Mouse (Mus musculus): ENCODE measurements around the gene Atrn. TPM values are rescaled to one million over a fixed set of nuclear protein-coding genes. Genes with fewer than 3 reads are reported as not detected.

Atrn gene
- polyA plus RNA-seq, 1 experiment from 2014 or later: 10.1 TPM

DNA sequence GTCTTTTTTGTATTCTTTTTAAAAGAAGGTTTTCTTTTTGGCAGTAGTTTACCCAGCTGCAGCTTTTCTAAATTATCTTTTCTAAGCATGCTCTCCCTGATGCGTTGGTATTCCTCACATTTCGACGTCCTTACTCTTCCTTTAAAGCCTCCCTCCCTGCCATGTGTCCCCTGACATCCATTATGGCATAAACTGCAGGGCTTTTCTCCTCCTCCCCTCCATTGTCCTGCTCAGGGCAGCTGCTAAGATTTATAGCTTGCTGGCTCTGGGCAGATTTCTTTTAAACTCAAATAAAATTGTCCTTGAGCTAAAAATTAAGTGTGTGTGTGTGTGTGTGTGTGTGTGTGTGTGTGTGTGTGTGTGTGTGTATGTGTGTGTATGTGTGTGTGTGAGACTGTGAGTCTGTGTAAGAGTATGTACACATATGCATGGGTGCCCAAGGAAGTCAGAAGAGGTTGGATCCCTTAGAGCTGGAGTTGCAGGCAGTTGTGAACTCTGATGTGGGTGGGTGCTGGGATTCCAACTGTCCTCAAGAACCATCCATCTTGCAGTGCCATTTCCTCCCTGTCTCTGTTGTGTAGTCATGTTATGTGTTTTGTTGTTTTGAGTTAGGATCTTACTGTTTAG is 10.3 kb downstream of the Atrn start:
- Histone ChIP-seq H3K4me2 (replicated peaks) (0 out of 2 replicates have a peak overlapping the region, but pooled peaks have one; percentile 2), H3K9ac (no peak overlapping the region; the same call in 1 of the 2 replicates), H3K9me3 (no peaks in the 10 kb centered on the region), H3K4me3 (no peak overlapping the region), H3K4me1 (peaks cover 10% of the 10 kb centered on the region; the same call in 1 of the 2 replicates), H3K27me3 (no peaks in the 10 kb centered on the region), H3K27ac (peak overlapping the region; percentile 76), H3K36me3 (no peaks in the 10 kb centered on the region)
- ATAC-seq (ENCODE audit: insufficient number of reproducible peaks, insufficient read depth, low FRiP score, low TSS enrichment): no peak
- WGBS: 14% methylated on average over 3 of the region's 3 CpGs

GRCm38 (mm10) chr2:130917686-130918085 is 11.4 kb downstream of the Atrn start:
- WGBS: 100% methylated on average over 1 of the region's 1 CpGs
- no peak for ATAC-seq (ENCODE audit: insufficient number of reproducible peaks, insufficient read depth, low FRiP score, low TSS enrichment)
- H3K4me1 ChIP-seq: peaks cover 10% of the 10 kb centered on the region; the same call in 1 of the 2 replicates
- H3K4me2 ChIP-seq (replicated peaks): no peak overlapping the region
- no peaks in the 10 kb centered on the region for H3K9me3 ChIP-seq
- H3K9ac ChIP-seq: no peak overlapping the region
- H3K27ac ChIP-seq: no peak overlapping the region
- no peak overlapping the region for H3K4me3 ChIP-seq
- H3K36me3 ChIP-seq: no peaks in the 10 kb centered on the region
- no peaks in the 10 kb centered on the region for H3K27me3 ChIP-seq

DNA sequence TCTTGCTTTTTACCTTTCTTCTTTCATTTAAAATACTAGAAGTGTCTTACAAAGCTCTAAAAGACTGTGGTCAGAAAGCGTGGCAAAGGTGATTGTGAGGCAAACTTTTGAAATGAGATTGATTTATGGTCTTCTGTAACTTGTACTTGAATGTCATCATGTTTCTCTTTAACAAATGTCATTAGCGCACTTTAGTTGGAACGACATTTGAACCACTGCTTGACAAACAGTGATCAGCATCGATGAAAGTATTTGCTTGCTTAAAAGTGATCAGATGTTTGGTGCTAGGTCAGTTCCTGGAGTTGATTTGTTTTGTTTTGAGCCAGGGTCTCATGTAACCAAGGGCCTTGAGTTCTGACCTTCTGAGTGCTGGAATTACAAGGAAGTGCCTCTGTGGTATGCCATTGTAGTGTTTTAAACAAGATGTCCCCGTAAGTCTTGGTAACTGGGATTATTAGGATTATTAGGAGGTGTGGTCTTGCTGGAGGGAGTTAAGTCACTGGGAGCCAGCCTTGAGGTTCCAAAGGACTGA is 12.8 kb downstream of the Atrn start:
- Histone ChIP-seq H3K4me2 (replicated peaks) (no peak overlapping the region), H3K4me3 (no peak overlapping the region), H3K27me3 (no peaks in the 10 kb centered on the region), H3K36me3 (no peaks in the 10 kb centered on the region), H3K9me3 (no peaks in the 10 kb centered on the region), H3K9ac (no peak overlapping the region), H3K27ac (no peak overlapping the region), H3K4me1 (peaks cover 10% of the 10 kb centered on the region; the same call in 1 of the 2 replicates)
- WGBS: 54% methylated on average over 5 of the region's 5 CpGs
- no peak for ATAC-seq (ENCODE audit: insufficient number of reproducible peaks, insufficient read depth, low FRiP score, low TSS enrichment)

DNA sequence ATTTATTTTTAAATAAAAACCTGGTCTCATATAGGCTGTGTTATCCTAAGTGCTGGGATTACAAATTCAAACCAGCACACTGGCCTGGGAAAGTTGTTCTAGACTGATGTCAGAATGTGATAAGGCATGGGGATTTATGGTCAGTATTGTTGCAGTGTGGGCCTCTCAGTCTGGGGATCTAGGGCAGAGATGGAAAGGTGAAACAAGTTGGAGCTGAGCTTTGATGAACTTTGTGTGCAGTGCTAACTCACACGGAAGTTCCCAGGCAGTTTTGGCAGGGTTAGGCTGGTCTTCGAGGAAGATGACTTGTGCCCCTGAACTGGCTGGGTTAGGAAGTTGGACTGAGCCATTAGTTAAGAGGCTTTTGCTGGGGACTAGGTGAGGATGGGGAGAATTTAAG is 18.7 kb downstream of the Atrn start:
- H3K27ac ChIP-seq: no peak overlapping the region
- no peaks in the 10 kb centered on the region for H3K36me3 ChIP-seq
- H3K27me3 ChIP-seq: no peaks in the 10 kb centered on the region
- H3K4me1 ChIP-seq: no peaks in the 10 kb centered on the region
- H3K4me2 ChIP-seq (replicated peaks): no peak overlapping the region
- no peak overlapping the region for H3K4me3 ChIP-seq
- 76% methylated on average over 2 of the region's 2 CpGs for WGBS
- ATAC-seq (ENCODE audit: insufficient number of reproducible peaks, insufficient read depth, low FRiP score, low TSS enrichment): no peak
- H3K9me3 ChIP-seq: no peaks in the 10 kb centered on the region
- no peak overlapping the region for H3K9ac ChIP-seq

GRCm38 (mm10) chr2:130928031-130928430 is 21.7 kb downstream of the Atrn start:
- H3K36me3 ChIP-seq: no peaks in the 10 kb centered on the region
- H3K4me2 ChIP-seq (replicated peaks): no peak overlapping the region
- WGBS: 90% methylated on average over 4 of the region's 4 CpGs
- H3K27ac ChIP-seq: no peak overlapping the region
- H3K9ac ChIP-seq: no peak overlapping the region
- H3K27me3 ChIP-seq: no peaks in the 10 kb centered on the region
- no peak overlapping the region for H3K4me3 ChIP-seq
- ATAC-seq (ENCODE audit: insufficient number of reproducible peaks, insufficient read depth, low FRiP score, low TSS enrichment): no peak
- 0 out of 2 replicates have a peak, but pooled peaks cover 3% of the 10 kb centered on the region for H3K4me1 ChIP-seq
- H3K9me3 ChIP-seq: no peaks in the 10 kb centered on the region

DNA sequence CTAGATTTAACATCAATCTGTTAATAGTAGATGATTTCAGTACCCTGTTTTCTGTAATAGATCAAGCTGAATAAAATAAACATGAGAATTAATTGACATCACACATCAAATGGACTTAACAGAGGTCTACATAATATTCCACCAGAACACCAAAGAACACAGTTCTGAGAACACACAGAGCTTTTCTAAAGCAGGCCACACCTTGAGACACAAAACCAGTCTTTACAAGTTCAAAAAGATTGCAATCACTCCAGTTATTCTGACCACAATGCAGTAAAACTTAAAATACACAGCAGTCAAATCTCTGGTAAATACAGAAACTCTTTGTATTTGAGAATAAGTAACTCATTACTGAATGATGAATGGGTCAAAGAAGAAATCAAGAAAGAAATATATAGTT is 22.2 kb downstream of the Atrn start:
- no peak for ATAC-seq (ENCODE audit: insufficient number of reproducible peaks, insufficient read depth, low FRiP score, low TSS enrichment)
- Histone ChIP-seq H3K27ac (no peak overlapping the region), H3K36me3 (no peaks in the 10 kb centered on the region), H3K9ac (no peak overlapping the region), H3K27me3 (no peaks in the 10 kb centered on the region), H3K4me1 (0 out of 2 replicates have a peak, but pooled peaks cover 3% of the 10 kb centered on the region), H3K4me2 (replicated peaks) (no peak overlapping the region), H3K4me3 (no peak overlapping the region), H3K9me3 (no peaks in the 10 kb centered on the region)

DNA sequence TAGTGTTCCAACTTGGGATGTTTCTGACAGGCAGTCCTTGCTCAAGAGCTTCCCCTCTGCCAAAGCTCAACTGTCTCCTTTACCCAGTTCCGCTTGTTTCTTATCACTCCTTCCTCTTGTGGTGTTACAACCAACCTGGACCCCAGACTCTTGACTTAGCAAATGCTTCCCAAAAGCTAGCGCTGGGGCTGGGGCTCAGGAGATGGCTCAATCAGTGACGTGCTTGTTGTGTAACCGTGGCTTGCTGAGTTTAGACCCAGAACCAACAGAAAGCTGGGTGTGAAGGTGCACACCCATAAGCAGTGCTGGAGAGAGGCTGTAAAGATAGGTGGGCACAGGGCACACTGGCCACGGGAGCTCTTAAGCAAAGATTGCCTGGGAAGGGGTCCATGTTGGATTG is 23.7 kb downstream of the Atrn start:
- WGBS: 88% methylated on average over 5 of the region's 5 CpGs
- H3K4me3 ChIP-seq: no peak overlapping the region
- H3K27ac ChIP-seq: no peak overlapping the region
- H3K9me3 ChIP-seq: no peaks in the 10 kb centered on the region
- no peak overlapping the region for H3K9ac ChIP-seq
- no peak for ATAC-seq (ENCODE audit: insufficient number of reproducible peaks, insufficient read depth, low FRiP score, low TSS enrichment)
- H3K36me3 ChIP-seq: no peaks in the 10 kb centered on the region
- 0 out of 2 replicates have a peak, but pooled peaks cover 3% of the 10 kb centered on the region for H3K4me1 ChIP-seq
- no peaks in the 10 kb centered on the region for H3K27me3 ChIP-seq
- no peak overlapping the region for H3K4me2 ChIP-seq (replicated peaks)

- Histone ChIP-seq H3K36me3 (no peaks in the 10 kb centered on the region), H3K27me3 (no peaks in the 10 kb centered on the region), H3K4me3 (no peak overlapping the region), H3K4me2 (replicated peaks) (no peak overlapping the region), H3K4me1 (0 out of 2 replicates have a peak, but pooled peaks cover 3% of the 10 kb centered on the region), H3K27ac (no peak overlapping the region), H3K9me3 (no peaks in the 10 kb centered on the region), H3K9ac (no peak overlapping the region)
- 90% methylated on average over 12 of the region's 12 CpGs for WGBS
- ATAC-seq (ENCODE audit: insufficient number of reproducible peaks, insufficient read depth, low FRiP score, low TSS enrichment): no peak
Measured at GRCm38 (mm10) chr2:130932865-130933264, 26.6 kb downstream of the Atrn start.

GRCm38 (mm10) chr2:130949781-130950180 is 43.5 kb downstream of the Atrn start:
- Histone ChIP-seq H3K4me3 (no peak overlapping the region), H3K27me3 (no peaks in the 10 kb centered on the region), H3K4me1 (no peaks in the 10 kb centered on the region), H3K27ac (no peak overlapping the region), H3K9ac (no peak overlapping the region), H3K4me2 (replicated peaks) (no peak overlapping the region), H3K36me3 (no peaks in the 10 kb centered on the region), H3K9me3 (no peaks in the 10 kb centered on the region)
- no peak for ATAC-seq (ENCODE audit: insufficient number of reproducible peaks, insufficient read depth, low FRiP score, low TSS enrichment)
- WGBS: 80% methylated on average over 2 of the region's 2 CpGs

GRCm38 (mm10) chr2:130950548-130950947 is 44.3 kb downstream of the Atrn start:
- Histone ChIP-seq H3K9me3 (no peaks in the 10 kb centered on the region), H3K4me3 (no peak overlapping the region), H3K4me2 (replicated peaks) (no peak overlapping the region), H3K27me3 (no peaks in the 10 kb centered on the region), H3K4me1 (no peaks in the 10 kb centered on the region), H3K27ac (no peak overlapping the region), H3K36me3 (no peaks in the 10 kb centered on the region), H3K9ac (no peak overlapping the region)
- no peak for ATAC-seq (ENCODE audit: insufficient number of reproducible peaks, insufficient read depth, low FRiP score, low TSS enrichment)
- 0% methylated on average over 1 of the region's 1 CpGs for WGBS

GRCm38 (mm10) chr2:130958906-130959305 is 52.6 kb downstream of the Atrn start:
- Histone ChIP-seq H3K27ac (no peak overlapping the region), H3K4me1 (no peaks in the 10 kb centered on the region), H3K4me2 (replicated peaks) (no peak overlapping the region), H3K4me3 (no peak overlapping the region), H3K36me3 (peaks cover 6% of the 10 kb centered on the region), H3K9me3 (no peaks in the 10 kb centered on the region), H3K27me3 (no peaks in the 10 kb centered on the region), H3K9ac (no peak overlapping the region)
- ATAC-seq (ENCODE audit: insufficient number of reproducible peaks, insufficient read depth, low FRiP score, low TSS enrichment): no peak
- WGBS: 78% methylated on average over 2 of the region's 2 CpGs

- Histone ChIP-seq H3K36me3 (peaks cover 11% of the 10 kb centered on the region), H3K9me3 (no peaks in the 10 kb centered on the region), H3K9ac (no peak overlapping the region), H3K4me3 (no peak overlapping the region), H3K4me1 (no peaks in the 10 kb centered on the region), H3K27ac (no peak overlapping the region), H3K4me2 (replicated peaks) (no peak overlapping the region), H3K27me3 (no peaks in the 10 kb centered on the region)
- no peak for ATAC-seq (ENCODE audit: insufficient number of reproducible peaks, insufficient read depth, low FRiP score, low TSS enrichment)
Measured at GRCm38 (mm10) chr2:130961851-130962250, 55.6 kb downstream of the Atrn start.

Data from embryonic facial prominence, embryonic 12.5 days (tissue).